Mouse (Mus musculus) CH12.LX (cell line): Measurements from ENCODE around the gene Dnm1. TPM values are rescaled to one million over a fixed set of nuclear protein-coding genes. Genes with fewer than 3 reads are reported as not detected.

Source experiments
- DNase-seq: peaks from one replicate; pipeline ENCODE4 v3.0.0-alpha.2; 2013; ENCODE audit errors: extremely low read depth
- H3K27ac ChIP-seq: 2 replicates; pipeline ENCODE4 v1.5.1; 2012; ENCODE audit warnings: low read depth, mild to moderate bottlenecking, control low read depth, moderate library complexity; ENCODE audit not compliant: insufficient read depth
- H3K27me3 ChIP-seq: replicated peaks from 2 replicates; pipeline ENCODE3; 2012; ENCODE audit warnings: inconsistent platforms
- H3K36me3 ChIP-seq, 2 experiments: replicated peaks in 1 of 2; 2 replicates each; pipeline versions ENCODE3 to v1.6.1; 2012; ENCODE audit warnings: inconsistent platforms in 1 of 2, low read length in 1 of 2, mild to moderate bottlenecking in 1 of 2, mixed read lengths in 1 of 2, moderate library complexity in 1 of 2; ENCODE audit not compliant: control insufficient read depth in 1 of 2, insufficient read depth in 1 of 2
- H3K4me1 ChIP-seq, 2 experiments: 2 replicates each; pipeline ENCODE4 v1.6.1; 2012; ENCODE audit warnings: inconsistent platforms in 1 of 2, moderate library complexity in 1 of 2; ENCODE audit not compliant: insufficient read depth in 2 of 2, control insufficient read depth in 1 of 2
- H3K4me2 ChIP-seq: 2 replicates; pipeline ENCODE4 v1.6.1; 2012; ENCODE audit warnings: low read depth, mild to moderate bottlenecking, control low read depth; ENCODE audit not compliant: poor library complexity, insufficient read depth, severe bottlenecking
- H3K4me3 ChIP-seq, 3 experiments: fragments of 150-350 bp in 1 of 3; sonication (generic) in 1 of 3; replicated peaks in 1 of 3; 2 replicates each; pipeline versions ENCODE3 to v1.5.1; 2011 to 2012; ENCODE audit warnings: low read depth in 2 of 3, low read length in 2 of 3, mild to moderate bottlenecking in 2 of 3, moderate library complexity in 2 of 3, control low read depth in 1 of 3, improper control_type of control experiment in 1 of 3, inconsistent platforms in 1 of 3, mixed read lengths in 1 of 3; ENCODE audit not compliant: poor library complexity in 1 of 3
- H3K79me2 ChIP-seq: replicated peaks from 2 replicates; pipeline ENCODE4 v1.6.1; 2012; ENCODE audit warnings: mild to moderate bottlenecking, moderate library complexity; ENCODE audit not compliant: control insufficient read depth, poor library complexity, insufficient read depth, severe bottlenecking; ENCODE audit errors: extremely low read depth
- H3K9ac ChIP-seq: 2 replicates; pipeline ENCODE4 v1.6.1; 2012; ENCODE audit warnings: low read depth, mild to moderate bottlenecking, control low read depth, moderate library complexity; ENCODE audit not compliant: insufficient read depth
- H3K9me3 ChIP-seq: replicated peaks from 2 replicates; pipeline ENCODE3; 2012; ENCODE audit warnings: low read length, inconsistent platforms, mixed read lengths
- CHD2 ChIP-seq: IDR thresholded peaks from 2 replicates; pipeline ENCODE4 v1.6.1; 2011; ENCODE audit warnings: low read length, improper control_type of control experiment
- CTCF ChIP-seq, 2 experiments: IDR thresholded peaks in 1 of 2; conservative IDR thresholded peaks in 1 of 2; 2 replicates each; pipeline ENCODE4 v1.5.1; 2011 to 2012; ENCODE audit warnings: low read depth in 2 of 2, low read length in 2 of 2, improper control_type of control experiment in 1 of 2, inconsistent platforms in 1 of 2, mild to moderate bottlenecking in 1 of 2, moderate library complexity in 1 of 2
- E2F4 ChIP-seq: IDR thresholded peaks from 2 replicates; pipeline ENCODE4 v1.6.1; 2011; ENCODE audit warnings: low read depth, low read length, improper control_type of control experiment; ENCODE audit not compliant: insufficient replicate concordance
- EP300 ChIP-seq: IDR thresholded peaks from 2 replicates; pipeline ENCODE4 v1.6.1; 2011; ENCODE audit warnings: low read length, improper control_type of control experiment
- ETS1 ChIP-seq: conservative IDR thresholded peaks from 2 replicates; pipeline ENCODE4 v1.6.1; 2012; ENCODE audit warnings: low read depth, mild to moderate bottlenecking, inconsistent platforms, low read length, improper control_type of control experiment, moderate library complexity
- GABPA ChIP-seq: IDR thresholded peaks from 2 replicates; pipeline ENCODE4 v1.6.1; 2012; ENCODE audit warnings: low read depth, low read length, improper control_type of control experiment, inconsistent platforms; ENCODE audit not compliant: insufficient replicate concordance
- IRF4 ChIP-seq: IDR thresholded peaks from 2 replicates; pipeline ENCODE4 v1.6.1; 2014; ENCODE audit warnings: low read depth, mild to moderate bottlenecking, inconsistent platforms, low read length, improper control_type of control experiment
- MAX ChIP-seq: IDR thresholded peaks from 2 replicates; pipeline ENCODE4 v1.6.1; 2011; ENCODE audit warnings: low read length, improper control_type of control experiment
- MEF2A ChIP-seq: IDR thresholded peaks from 2 replicates; pipeline ENCODE4 v1.6.1; 2014; ENCODE audit warnings: low read depth, mild to moderate bottlenecking, inconsistent platforms, low read length, improper control_type of control experiment, borderline replicate concordance
- MYC ChIP-seq: IDR thresholded peaks from 2 replicates; pipeline ENCODE4 v1.6.1; 2011; ENCODE audit warnings: low read depth, mild to moderate bottlenecking, improper control_type of control experiment, low read length
- PAX5 ChIP-seq: IDR thresholded peaks from 2 replicates; pipeline ENCODE4 v1.6.1; 2012; ENCODE audit warnings: low read length, inconsistent platforms, mixed read lengths
- POLR2A ChIP-seq: IDR thresholded peaks from 2 replicates; pipeline ENCODE4 v1.6.1; 2011; ENCODE audit warnings: low read depth, mild to moderate bottlenecking, improper control_type of control experiment, low read length
- RAD21 ChIP-seq: IDR thresholded peaks from 2 replicates; pipeline ENCODE4 v1.6.1; 2011; ENCODE audit warnings: low read depth, mild to moderate bottlenecking, low read length, improper control_type of control experiment, moderate library complexity
- SIN3A ChIP-seq: IDR thresholded peaks from 2 replicates; pipeline ENCODE4 v1.6.1; 2012; ENCODE audit warnings: low read length, improper control_type of control experiment, inconsistent platforms
- SMC3 ChIP-seq: IDR thresholded peaks from 2 replicates; pipeline ENCODE4 v1.6.1; 2011; ENCODE audit warnings: low read depth, low read length, improper control_type of control experiment
- TBP ChIP-seq: conservative IDR thresholded peaks from 2 replicates; pipeline ENCODE4 v1.6.1; 2011; ENCODE audit warnings: low read depth, low read length, improper control_type of control experiment
- TCF12 ChIP-seq: IDR thresholded peaks from 2 replicates; pipeline ENCODE4 v1.6.1; 2014; ENCODE audit warnings: low read depth, mild to moderate bottlenecking, inconsistent platforms, low read length, improper control_type of control experiment
- USF1 ChIP-seq: IDR thresholded peaks from 2 replicates; pipeline ENCODE4 v1.6.1; 2014; ENCODE audit warnings: low read depth, mild to moderate bottlenecking, inconsistent platforms, low read length, improper control_type of control experiment
- USF2 ChIP-seq: conservative IDR thresholded peaks from 2 replicates; pipeline ENCODE4 v1.6.1; 2011; ENCODE audit warnings: low read depth, low read length, improper control_type of control experiment
- dilution Hi-C: fragments of 300-500 bp; cut with MboI; formaldehyde crosslinking; loops from 2 replicates; pipeline ENCODE4 v1.14.3; 2020; ENCODE audit warnings: low sequenced_read_pairs; ENCODE audit not compliant: extremely low pct_unique_long_range_greater_than_20kb, extremely low pct_ligation_motif_present
- in situ Hi-C: fragments of 300-500 bp; cut with MboI; formaldehyde crosslinking; loops from 3 replicates; pipeline ENCODE4 v1.14.3; 2019; ENCODE audit warnings: low sequenced_read_pairs, low pct_ligation_motif_present, low pct_unique_long_range_greater_than_20kb, mixed read lengths
- polyA plus RNA-seq: library from polyadenylated mRNA; unstranded; fragments of >175 nt; gene quantifications from 2 replicates; pipeline ENCODE4 v1.2.1, GENCODE M21; 2012; ENCODE audit warnings: low read depth; ENCODE audit not compliant: insufficient read length
- total RNA-seq, 2 experiments: library from RNA; depleted of rRNA; stranded (reverse); fragments of 300-350 nt in 1 of 2; fragments of >200 nt in 1 of 2; gene quantifications; 2 replicates each; pipeline ENCODE4 v1.2.3; 2012 to 2014

Gene Dnm1
- total and polyA plus RNA-seq, 3 experiments = 0.25 TPM; not detected in 2

- Histone ChIP-seq H3K4me3 (no peak overlapping the region), H3K9me3 (peaks cover 4% of the 10 kb centered on the region)
These were observed 38.9 kb upstream of the Dnm1 start for GRCm38 (mm10) chr2:32392063-32392462.

GRCm38 (mm10) chr2:32390871-32391270 is 37.7 kb upstream of the Dnm1 start:
- peaks cover 4% of the 10 kb centered on the region for H3K9me3 ChIP-seq
- H3K9ac ChIP-seq = no peak overlapping the region
- dilution Hi-C loops (no loop called here), in situ Hi-C loops (no loop called here)
- no peak for DNase-seq
- no peak overlapping the region for H3K4me3 ChIP-seq
- peaks cover 70% of the 10 kb centered on the region for H3K27me3 ChIP-seq
- no peak for TF ChIP-seq PAX5
- no peak for TF ChIP-seq POLR2A
- TF ChIP-seq TBP = no peak
- no peak for TF ChIP-seq EP300
- no peak for TF ChIP-seq MAX
- TF ChIP-seq TCF12 = no peak
- TF ChIP-seq SIN3A = no peak
- no peak for TF ChIP-seq SMC3
- no peak for TF ChIP-seq IRF4
- no peak for TF ChIP-seq RAD21
- no peak for TF ChIP-seq MYC
- no peak for TF ChIP-seq ETS1
- TF ChIP-seq MEF2A = no peak
- no peak for TF ChIP-seq CTCF (conservative IDR thresholded peaks at IDR 0.05 in 1 of 2, IDR thresholded peaks at IDR 0.05 in 1 of 2; ENCODE audit: low read depth in 2 of 2, low read length in 2 of 2)
- no peaks in the 10 kb centered on the region for H3K36me3 ChIP-seq
- H3K79me2 ChIP-seq = no peaks in the 10 kb centered on the region
- H3K4me2 ChIP-seq = no peak overlapping the region
- H3K4me1 ChIP-seq = peaks cover 0 to 5% of the 10 kb centered on the region in 2 experiments; a peak in 3 of 4 replicates
- no peak overlapping the region for H3K27ac ChIP-seq

More at GRCm38 (mm10) chr2:32392063-32392462, 38.9 kb upstream of the Dnm1 start:
- no peak overlapping the region for H3K4me2 ChIP-seq
- no peaks in the 10 kb centered on the region for H3K36me3 ChIP-seq
- DNase-seq = no peak
- in situ Hi-C loops (no loop called here), dilution Hi-C loops (no loop called here)
- no peak overlapping the region for H3K27ac ChIP-seq
- H3K9ac ChIP-seq = no peak overlapping the region
- peaks cover 59% of the 10 kb centered on the region for H3K27me3 ChIP-seq
- H3K4me1 ChIP-seq = peaks cover 3 to 10% of the 10 kb centered on the region in 2 experiments; a peak in 3 of 4 replicates
- TF ChIP-seq USF1 (no peak), MYC (no peak), E2F4 (no peak), USF2 (no peak), GABPA (no peak), TCF12 (no peak), CHD2 (no peak)
- no peaks in the 10 kb centered on the region for H3K79me2 ChIP-seq
